Mouse (Mus musculus) MEL (cell line): ENCODE results near the gene Uggt2.

Experiments
- EP300 ChIP-seq, 2 experiments: IDR thresholded peaks; 2 replicates each; pipeline ENCODE4 v1.6.1; 2011; ENCODE audit warnings: improper control_type of control experiment in 2 of 2, low read length in 2 of 2, low read depth in 1 of 2, mild to moderate bottlenecking in 1 of 2
- JUND ChIP-seq: IDR thresholded peaks from 2 replicates; pipeline ENCODE4 v1.6.1; 2011; ENCODE audit warnings: low read depth, mild to moderate bottlenecking, improper control_type of control experiment, low read length
- MAFK ChIP-seq: IDR thresholded peaks from 2 replicates; pipeline ENCODE4 v1.6.1; 2011; ENCODE audit warnings: low read depth, mild to moderate bottlenecking, low read length, improper control_type of control experiment, borderline replicate concordance
- POLR2A ChIP-seq, 2 experiments: IDR thresholded peaks; 2 replicates each; pipeline ENCODE4 v1.6.1; 2011 to 2012; ENCODE audit warnings: low read length in 2 of 2, mild to moderate bottlenecking in 2 of 2, control low read depth in 1 of 2, improper control_type of control experiment in 1 of 2, low read depth in 1 of 2, moderate library complexity in 1 of 2; ENCODE audit not compliant: control insufficient read depth in 1 of 2, insufficient read depth in 1 of 2, poor library complexity in 1 of 2
- USF1 ChIP-seq: IDR thresholded peaks from 2 replicates; pipeline ENCODE4 v1.6.1; 2014; ENCODE audit warnings: low read depth, mild to moderate bottlenecking, inconsistent platforms, low read length, improper control_type of control experiment, moderate library complexity

DNA sequence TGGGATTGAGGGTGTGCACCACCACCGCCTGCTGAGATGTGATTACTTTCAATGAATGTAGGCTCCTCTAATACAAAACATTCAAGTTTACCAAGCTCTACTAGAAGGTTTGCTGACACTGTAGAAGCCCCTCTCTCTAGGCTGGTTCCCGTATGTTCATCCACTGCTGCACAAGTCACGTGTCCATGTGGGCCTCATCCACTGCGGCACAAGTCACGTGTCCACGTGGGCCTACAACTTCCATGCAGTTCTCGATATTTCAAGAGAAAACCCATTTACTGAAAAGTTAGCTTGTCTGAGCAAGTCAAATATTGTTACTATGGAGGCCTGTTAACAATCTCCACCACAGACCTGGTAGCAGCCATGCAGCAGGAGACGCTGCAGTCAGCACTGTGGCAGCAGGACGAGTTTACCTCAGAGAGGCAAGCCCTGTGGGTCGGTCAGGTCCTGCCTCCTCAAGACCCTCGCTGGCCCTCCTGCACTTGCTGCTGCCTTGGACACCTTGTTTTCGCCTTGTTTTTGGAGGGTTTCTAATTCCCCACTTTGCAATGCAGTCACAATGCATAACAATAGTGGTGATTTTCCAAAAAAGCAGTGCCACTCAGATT lies 62.0 kb downstream of the Uggt2 start:
- no peak for TF ChIP-seq EP300 (IDR thresholded peaks at IDR 0.05; ENCODE audit: low read depth in 1 of 2, low read length in 2 of 2)
- no peak for TF ChIP-seq JUND
- no peak for TF ChIP-seq MAFK
- TF ChIP-seq USF1 = no peak
- no peak for TF ChIP-seq POLR2A (IDR thresholded peaks at IDR 0.05; ENCODE audit: control insufficient read depth in 1 of 2, insufficient read depth in 1 of 2, low read depth in 1 of 2, low read length in 2 of 2, poor library complexity in 1 of 2)
